Mouse (Mus musculus) spleen, embryonic (tissue): Measurements from ENCODE around the gene Qdpr.

Experiments
- CTCF ChIA-PET: fragments of 350-600 bp; sonication (Branson Sonifier 250); formaldehyde crosslinking; loops from one replicate; lab custom pipeline; 2022; lab: Charles Lee

Gene Qdpr

DNA sequence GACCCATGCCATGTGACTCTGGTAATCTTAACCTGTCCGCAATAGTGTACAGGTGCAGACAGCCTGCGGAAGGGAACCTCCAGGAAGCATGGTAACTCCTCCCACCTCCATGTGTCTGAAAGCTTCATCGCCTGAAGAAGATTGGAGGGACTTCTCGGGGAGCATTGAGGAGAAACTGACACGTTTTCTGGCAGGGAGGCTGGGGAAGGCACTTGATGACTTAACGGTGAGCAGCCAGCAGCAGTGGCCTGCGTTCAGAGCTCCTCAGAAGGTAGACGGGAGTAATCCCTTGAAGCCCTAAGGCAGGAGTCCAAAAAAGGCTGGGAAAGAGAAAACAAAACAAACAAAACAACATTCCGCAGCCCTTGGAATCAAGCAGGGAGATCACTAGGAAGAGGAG is 4.4 kb upstream of the Qdpr start:
- CTCF ChIA-PET: no interaction called here

GRCm38 (mm10) chr5:45453451-45453850 is 3.4 kb upstream of the Qdpr start, which contains the start of gene Clrn2:
Gene Clrn2 (plus strand): TSS chr5:45453751.
- CTCF ChIA-PET: no interaction called here

DNA sequence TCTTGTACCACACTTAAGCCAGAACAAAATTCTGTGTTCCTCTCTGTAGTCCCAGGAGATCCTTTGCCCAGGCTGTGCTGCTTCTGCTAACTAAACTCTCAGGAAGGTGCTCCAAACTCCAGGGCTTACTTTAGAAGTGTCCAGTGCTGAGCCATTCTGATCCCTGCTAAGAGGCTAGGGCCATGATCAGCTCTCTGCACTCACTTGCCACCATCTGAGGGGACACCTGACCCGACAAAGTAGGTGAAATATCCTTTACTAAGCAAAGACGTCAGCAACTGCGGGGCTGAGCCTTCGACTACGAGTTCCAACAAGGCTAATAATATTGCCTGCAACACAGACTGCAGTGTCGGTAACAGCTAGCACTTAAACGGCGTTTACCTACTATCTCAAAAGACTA is 830 bp downstream of the Qdpr start:
- CTCF ChIA-PET: interaction anchor here (0.5 kb wide), 1 partner anchor 26 kb away, joined by 3 read pairs; no protein-coding TSS in a partner anchor

DNA sequence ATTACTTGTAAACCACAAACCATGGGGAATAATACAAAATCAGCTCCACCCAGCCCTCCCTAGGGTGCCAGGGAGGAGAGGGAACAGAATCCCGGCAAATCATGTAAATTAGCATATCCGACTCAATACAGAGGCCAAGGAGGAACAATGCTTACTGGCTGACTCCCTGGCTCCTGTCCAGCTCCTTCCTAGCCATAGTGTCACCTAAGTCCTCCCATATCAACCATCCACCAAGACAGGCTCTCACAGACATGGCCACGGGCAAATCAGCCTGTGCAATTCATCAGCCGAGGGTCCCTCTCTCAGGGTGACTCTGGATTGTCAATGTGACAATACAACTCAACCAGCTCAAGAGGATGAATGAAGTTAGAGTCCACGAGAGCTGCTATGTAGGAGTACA is 1.4 kb downstream of the Qdpr start:
- CTCF ChIA-PET: no interaction called here

DNA sequence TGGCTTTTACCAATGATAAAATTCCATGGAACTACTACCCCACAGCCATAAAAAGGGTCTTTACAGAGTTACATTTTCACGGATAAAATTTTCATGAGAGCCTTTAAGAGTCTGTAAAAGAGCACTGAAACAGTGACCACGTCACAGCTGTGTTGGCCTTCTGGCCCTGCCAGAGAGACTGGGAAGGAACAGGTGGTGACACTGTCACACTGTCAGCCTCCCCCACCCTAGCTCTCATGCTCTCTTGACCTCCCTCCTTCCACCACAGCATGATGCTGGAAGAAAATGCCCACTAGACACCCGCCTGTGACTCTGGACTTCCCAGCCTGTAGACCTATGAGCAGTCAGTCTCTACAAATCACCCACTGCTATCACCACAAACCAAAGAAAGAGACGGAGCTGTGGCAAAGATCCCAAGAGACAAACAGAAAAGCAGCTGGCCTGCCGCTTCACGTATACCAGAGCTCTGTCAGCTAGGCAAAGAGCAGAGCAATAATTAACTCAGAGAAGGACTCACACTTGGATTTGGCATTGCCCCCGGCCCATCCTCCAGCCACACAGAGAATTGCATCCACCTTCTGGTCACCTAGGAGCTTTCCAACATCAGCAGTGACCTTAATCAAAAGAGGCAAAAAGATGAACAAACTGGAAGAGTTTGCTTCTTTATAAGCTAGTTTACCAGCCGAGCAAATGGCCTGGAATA is 5.8 kb downstream of the Qdpr start:
- CTCF ChIA-PET: no interaction called here

DNA sequence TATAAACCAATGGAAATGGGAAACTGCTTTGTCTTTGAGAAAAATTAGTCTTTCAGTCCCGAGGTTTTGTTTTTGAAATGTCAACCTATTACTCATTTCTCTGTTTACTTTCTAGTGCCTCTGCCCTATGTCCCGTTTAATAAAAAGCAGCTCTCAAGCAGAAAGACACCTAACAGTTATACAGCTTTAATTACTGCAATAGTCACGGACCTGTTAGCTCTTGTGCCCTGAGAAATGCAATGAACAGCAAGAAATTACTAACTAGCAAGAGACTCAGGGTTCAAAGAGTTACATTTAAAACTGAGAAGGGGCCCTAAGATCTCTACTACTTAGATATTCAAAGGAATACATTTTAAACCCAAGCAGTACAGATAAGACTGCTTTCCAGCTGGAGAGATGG is 8.3 kb downstream of the Qdpr start:
- CTCF ChIA-PET: no interaction called here

DNA sequence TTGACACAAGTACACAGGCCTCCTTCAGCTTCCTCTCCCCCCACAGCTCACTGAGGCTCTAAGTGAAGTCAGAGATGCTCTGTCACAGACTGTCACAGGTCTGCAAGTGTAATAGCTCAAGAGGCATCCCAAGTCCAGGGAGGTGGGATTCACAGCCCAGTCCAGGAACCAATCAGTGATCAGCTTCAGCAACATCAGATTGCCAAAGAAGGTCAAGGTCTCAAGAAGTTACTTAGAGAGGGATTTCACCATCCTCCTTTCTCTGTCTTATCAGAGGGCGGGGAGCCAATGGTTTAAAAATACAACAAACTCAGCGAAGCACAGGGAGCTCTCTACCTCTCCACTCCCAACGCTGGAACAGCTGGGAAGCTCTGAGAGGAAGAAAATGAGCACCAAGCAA is 8.9 kb downstream of the Qdpr start:
- CTCF ChIA-PET: no interaction called here

- CTCF ChIA-PET: no interaction called here
These were observed 11.7 kb downstream of the Qdpr start for GRCm38 (mm10) chr5:45438301-45438700.

GRCm38 (mm10) chr5:45437826-45438225 is 12.2 kb downstream of the Qdpr start:
- CTCF ChIA-PET: no interaction called here

GRCm38 (mm10) chr5:45435967-45436950 is 13.8 kb downstream of the Qdpr start:
- CTCF ChIA-PET: no interaction called here

GRCm38 (mm10) chr5:45427891-45428290 is 22.1 kb downstream of the Qdpr start:
- CTCF ChIA-PET: no interaction called here

GRCm38 (mm10) chr5:45426416-45427034 is 23.5 kb downstream of the Qdpr start:
- CTCF ChIA-PET: interaction anchor here (0.7 kb wide), 1 partner anchor 1386 kb away, joined by 3 read pairs; no protein-coding TSS in a partner anchor

DNA sequence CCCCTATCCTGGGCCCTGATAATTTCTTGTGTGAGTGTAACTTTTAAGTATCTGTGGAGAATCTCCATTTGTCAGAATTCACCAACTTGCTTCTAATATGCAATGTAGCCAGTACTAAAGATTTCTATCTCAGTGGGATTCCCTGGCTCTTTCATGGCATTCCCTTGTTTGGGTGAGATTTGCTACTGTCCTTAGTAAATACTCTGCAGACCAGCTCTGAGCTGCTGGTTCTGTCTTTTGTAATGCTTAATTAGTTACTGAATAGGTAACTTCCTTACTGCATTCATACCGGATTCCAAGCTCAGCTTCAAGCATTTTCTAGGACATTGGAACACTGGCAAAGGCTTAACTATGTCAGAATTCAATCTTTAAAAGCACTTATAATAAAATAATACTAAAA is 24.3 kb downstream of the Qdpr start:
- CTCF ChIA-PET: interaction anchor here (0.6 to 0.7 kb wide), 2 partner anchors 98 to 1385 kb away, joined by 3 read pairs; no protein-coding TSS in a partner anchor

- CTCF ChIA-PET: no interaction called here
These were observed 25.8 kb downstream of the Qdpr start for GRCm38 (mm10) chr5:45424021-45424886.

DNA sequence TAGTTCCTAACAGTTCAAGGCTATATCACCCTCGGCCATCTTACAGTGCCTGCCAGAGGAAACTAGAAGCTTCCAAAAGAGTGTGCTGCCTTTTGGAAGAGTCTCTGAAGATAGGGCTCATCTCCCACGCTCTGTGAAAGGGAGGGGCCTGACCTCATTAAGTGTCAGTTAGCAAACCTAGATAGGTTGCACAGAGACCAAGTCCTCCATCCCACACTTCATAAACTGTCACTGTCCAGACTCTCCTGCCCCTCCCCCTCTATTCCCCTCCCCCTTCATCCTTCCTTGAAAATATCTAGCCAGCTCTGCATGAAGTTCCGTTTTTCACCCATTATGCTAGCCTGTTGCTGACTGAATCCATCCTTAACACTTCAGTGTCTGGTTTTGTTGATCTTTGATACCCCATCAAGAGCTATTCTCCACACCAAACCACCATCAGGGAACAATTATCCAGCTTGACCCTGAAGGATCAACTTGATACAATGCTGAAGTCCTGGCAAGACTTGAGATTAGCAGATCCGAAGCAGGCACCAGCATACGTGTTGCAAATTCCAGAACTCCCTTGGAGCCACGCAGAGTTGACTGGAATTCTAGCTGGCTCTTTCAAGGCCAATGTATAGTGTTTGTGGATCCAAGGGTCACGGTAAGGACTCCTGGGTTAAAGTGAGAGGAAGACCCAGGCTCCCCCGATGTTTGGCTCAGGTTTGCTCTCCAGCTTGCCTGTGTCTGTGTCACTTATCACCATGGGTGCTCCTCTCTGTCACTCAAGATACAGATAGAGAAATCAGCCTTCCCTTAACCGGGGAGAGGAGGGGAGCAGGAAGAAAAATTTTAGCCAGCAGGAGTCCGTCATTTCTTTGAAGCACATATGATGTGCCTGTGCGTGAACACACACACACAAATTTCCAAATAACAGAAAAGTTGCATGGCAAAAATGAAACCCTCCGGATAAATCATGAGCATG is 27.9 kb downstream of the Qdpr start:
- CTCF ChIA-PET: interaction anchor here (0.6 kb wide), 1 partner anchor 613 kb away, joined by 3 read pairs; no protein-coding TSS in a partner anchor

DNA sequence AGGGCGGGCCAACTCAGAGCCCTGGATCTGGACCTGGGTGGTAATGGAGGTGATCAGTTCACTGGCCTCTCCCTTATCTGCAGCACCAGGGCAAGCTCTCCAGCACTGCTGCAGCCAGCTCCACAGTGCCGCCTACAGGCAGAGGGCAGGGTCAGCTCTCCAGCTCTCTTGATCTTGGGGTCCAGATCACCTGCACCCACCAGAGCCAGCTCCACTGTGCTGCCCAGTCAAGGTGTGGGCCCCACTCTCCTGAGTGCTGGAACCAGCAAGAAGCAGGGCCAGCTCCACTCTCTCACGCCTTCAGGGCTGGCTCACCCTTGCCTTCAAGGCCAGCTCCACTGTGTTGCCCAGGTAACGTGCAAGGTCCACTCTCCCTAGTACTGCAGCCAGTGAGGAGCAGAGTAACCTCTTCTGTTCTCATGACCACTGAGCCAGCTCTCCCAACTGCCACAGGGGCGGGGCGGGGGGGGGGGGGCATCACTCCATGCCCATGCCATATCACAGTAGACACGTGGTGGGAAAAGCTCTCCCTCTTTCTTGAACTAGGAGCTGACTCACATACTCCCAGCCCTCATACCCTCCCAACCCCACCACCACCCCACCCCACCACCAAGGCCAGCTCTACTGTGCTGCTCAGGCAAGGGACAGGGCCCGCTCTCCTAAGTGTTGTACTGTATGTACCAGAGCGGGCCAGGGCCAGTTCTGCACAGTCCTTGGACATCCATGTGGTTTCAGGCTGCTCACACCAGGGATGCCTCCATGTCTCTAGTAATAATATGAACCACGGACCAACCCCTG is 30.0 kb downstream of the Qdpr start:
- CTCF ChIA-PET: interaction anchor here (0.7 kb wide), 1 partner anchor 318 kb away, joined by 9 read pairs; no protein-coding TSS in a partner anchor

- CTCF ChIA-PET: interaction anchor here (0.7 kb wide), 1 partner anchor 1484 kb away, joined by 5 read pairs; no protein-coding TSS in a partner anchor
These were observed 32.1 kb downstream of the Qdpr start for GRCm38 (mm10) chr5:45417859-45418443.

DNA sequence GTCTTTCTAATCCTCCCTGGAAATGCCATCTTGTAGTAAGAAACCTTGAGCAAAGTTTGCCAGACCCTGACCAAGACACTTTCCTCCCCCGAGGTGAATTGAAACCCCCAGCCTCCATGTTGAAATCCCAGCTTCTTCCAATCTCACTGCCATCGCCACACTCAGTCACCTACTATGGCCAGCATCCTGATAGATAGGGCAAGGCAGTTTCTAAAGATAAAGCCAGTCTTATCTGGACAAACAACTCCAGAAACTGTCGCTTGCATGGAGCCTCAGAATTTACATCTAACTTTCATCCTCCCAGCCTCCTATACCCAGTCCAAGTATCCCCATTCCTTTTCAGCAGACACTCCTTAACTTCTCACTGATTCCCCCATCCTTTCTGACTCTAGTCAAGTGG is 33.6 kb downstream of the Qdpr start:
- CTCF ChIA-PET: no interaction called here
